Mouse (Mus musculus): ENCODE results near the gene Hfe. TPM values are rescaled to one million over a fixed set of nuclear protein-coding genes. Genes with fewer than 3 reads are reported as not detected.
"Not testable (repeated sequence)": the region's sequence is repeated elsewhere in the genome, so short reads cannot be mapped to it uniquely, and the experiment has no call there.

Gene Hfe
- polyA plus RNA-seq, 1 experiment from 2014 or later, result 2.2 TPM

DNA sequence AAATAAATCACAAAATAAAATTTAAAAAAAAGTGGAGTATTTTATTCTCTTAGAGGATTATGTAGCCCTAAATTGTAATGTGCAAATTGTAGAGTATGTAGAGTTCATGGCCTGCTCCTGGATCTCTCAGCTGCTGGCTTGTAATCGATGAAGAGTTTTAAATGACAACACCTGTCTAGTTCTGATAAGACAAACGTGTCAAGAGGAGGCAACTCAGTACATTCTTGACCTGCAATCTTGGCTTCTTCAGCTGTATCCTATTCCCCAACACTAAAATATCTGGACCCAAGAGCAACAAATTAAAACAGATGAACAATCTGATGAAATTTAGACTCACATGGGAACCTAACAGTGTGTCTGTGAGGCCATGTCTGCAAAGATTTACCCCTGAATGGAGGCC, 21.2 kb downstream of the Hfe start:
- no peaks in the 10 kb centered on the region for H3K36me3 ChIP-seq (ENCODE audit: control insufficient read depth, insufficient read depth, low read length)
- H3K27me3 ChIP-seq (ENCODE audit: control insufficient read depth, insufficient read depth, low read length), result no peaks in the 10 kb centered on the region
- 88% methylated on average over 2 of the region's 2 CpGs for WGBS
- H3K9me3 ChIP-seq (ENCODE audit: control insufficient read depth, low read length), result no peaks in the 10 kb centered on the region
- no peaks in the 10 kb centered on the region for H3K4me1 ChIP-seq (replicated peaks; ENCODE audit: control insufficient read depth, insufficient read depth, low read length)
- DNase-seq (ENCODE audit: low spot score), result no peak
- H3K9ac ChIP-seq (ENCODE audit: low read length), result no peak overlapping the region
- no peak overlapping the region for H3K4me2 ChIP-seq (ENCODE audit: low read depth, low read length, severe bottlenecking)
- no peak overlapping the region for H3K4me3 ChIP-seq (ENCODE audit: low read depth, low read length)
- no peak for ATAC-seq (replicated peaks; ENCODE audit: low FRiP score)
- no peak overlapping the region for H3K27ac ChIP-seq (ENCODE audit: low read depth, low read length)

DNA sequence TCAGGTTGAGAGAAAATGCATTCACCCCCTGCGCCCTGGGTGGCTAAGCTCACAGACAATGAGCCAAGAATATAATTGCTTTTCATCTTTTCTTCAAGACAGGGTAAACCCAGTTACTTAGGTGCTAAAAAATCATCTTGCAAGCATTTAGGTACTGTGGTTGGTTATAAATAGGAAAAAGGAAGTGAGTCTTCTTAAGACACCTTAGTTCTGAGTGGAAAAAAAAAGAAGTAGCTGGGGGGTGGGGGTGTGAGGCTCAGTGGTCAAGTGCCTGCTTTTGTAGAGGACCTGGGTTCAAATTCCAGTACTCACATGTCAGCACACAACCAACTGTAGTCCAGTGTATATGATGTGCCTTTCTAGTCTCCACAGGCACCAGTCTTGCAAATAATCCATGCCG, 21.7 kb downstream of the Hfe start:
- H3K27me3 ChIP-seq (ENCODE audit: control insufficient read depth, insufficient read depth, low read length), result no peaks in the 10 kb centered on the region
- 95% methylated on average over 2 of the region's 2 CpGs for WGBS
- H3K4me2 ChIP-seq (ENCODE audit: low read depth, low read length, severe bottlenecking), result no peak overlapping the region
- DNase-seq (ENCODE audit: low spot score) (no peak), ATAC-seq (replicated peaks; ENCODE audit: low FRiP score) (no peak)
- H3K9me3 ChIP-seq (ENCODE audit: control insufficient read depth, low read length), result no peaks in the 10 kb centered on the region
- no peaks in the 10 kb centered on the region for H3K4me1 ChIP-seq (replicated peaks; ENCODE audit: control insufficient read depth, insufficient read depth, low read length)
- H3K9ac ChIP-seq (ENCODE audit: low read length), result no peak overlapping the region
- no peak overlapping the region for H3K4me3 ChIP-seq (ENCODE audit: low read depth, low read length)
- H3K36me3 ChIP-seq (ENCODE audit: control insufficient read depth, insufficient read depth, low read length), result no peaks in the 10 kb centered on the region
- no peak overlapping the region for H3K27ac ChIP-seq (ENCODE audit: low read depth, low read length)

GRCm38 (mm10) chr13:23687907-23688306, 22.7 kb downstream of the Hfe start:
- H3K9me3 ChIP-seq (ENCODE audit: control insufficient read depth, low read length), result no peaks in the 10 kb centered on the region
- no peak for DNase-seq (ENCODE audit: low spot score)
- no peaks in the 10 kb centered on the region for H3K27me3 ChIP-seq (ENCODE audit: control insufficient read depth, insufficient read depth, low read length)
- no peak overlapping the region for H3K9ac ChIP-seq (ENCODE audit: low read length)
- no peak overlapping the region for H3K4me3 ChIP-seq (ENCODE audit: low read depth, low read length)
- ATAC-seq (replicated peaks; ENCODE audit: low FRiP score), result no peak
- H3K27ac ChIP-seq (ENCODE audit: low read depth, low read length), result no peak overlapping the region
- no peak overlapping the region for H3K4me2 ChIP-seq (ENCODE audit: low read depth, low read length, severe bottlenecking)
- WGBS, result 90% methylated on average over 7 of the region's 7 CpGs
- no peaks in the 10 kb centered on the region for H3K36me3 ChIP-seq (ENCODE audit: control insufficient read depth, insufficient read depth, low read length)
- H3K4me1 ChIP-seq (replicated peaks; ENCODE audit: control insufficient read depth, insufficient read depth, low read length), result no peaks in the 10 kb centered on the region

GRCm38 (mm10) chr13:23687181-23687580, 23.5 kb downstream of the Hfe start:
- no peak for ATAC-seq (replicated peaks; ENCODE audit: low FRiP score)
- Histone ChIP-seq H3K4me2 (ENCODE audit: low read depth, low read length, severe bottlenecking) (no peak overlapping the region), H3K36me3 (ENCODE audit: control insufficient read depth, insufficient read depth, low read length) (no peaks in the 10 kb centered on the region), H3K27me3 (ENCODE audit: control insufficient read depth, insufficient read depth, low read length) (no peaks in the 10 kb centered on the region), H3K4me3 (ENCODE audit: low read depth, low read length) (no peak overlapping the region), H3K4me1 (replicated peaks; ENCODE audit: control insufficient read depth, insufficient read depth, low read length) (0 out of 2 replicates have a peak, but pooled peaks cover 2% of the 10 kb centered on the region), H3K9me3 (ENCODE audit: control insufficient read depth, low read length) (no peaks in the 10 kb centered on the region), H3K9ac (ENCODE audit: low read length) (no peak overlapping the region), H3K27ac (ENCODE audit: low read depth, low read length) (no peak overlapping the region)
- WGBS, result 90% methylated on average over 4 of the region's 4 CpGs
- no peak for DNase-seq (ENCODE audit: low spot score)

GRCm38 (mm10) chr13:23685966-23686365, 24.7 kb downstream of the Hfe start:
- Histone ChIP-seq H3K4me2 (ENCODE audit: low read depth, low read length, severe bottlenecking) (peak overlapping the region; percentile 71; the same call in 1 of the 2 replicates), H3K9me3 (ENCODE audit: control insufficient read depth, low read length) (no peaks in the 10 kb centered on the region), H3K36me3 (ENCODE audit: control insufficient read depth, insufficient read depth, low read length) (no peaks in the 10 kb centered on the region), H3K4me1 (replicated peaks; ENCODE audit: control insufficient read depth, insufficient read depth, low read length) (0 out of 2 replicates have a peak, but pooled peaks cover 2% of the 10 kb centered on the region), H3K27ac (ENCODE audit: low read depth, low read length) (peak overlapping the region; percentile 98), H3K9ac (ENCODE audit: low read length) (peak overlapping the region; percentile 53), H3K4me3 (ENCODE audit: low read depth, low read length) (peak overlapping the region; percentile 40; the same call in 1 of the 2 replicates), H3K27me3 (ENCODE audit: control insufficient read depth, insufficient read depth, low read length) (no peaks in the 10 kb centered on the region)
- no peak for ATAC-seq (replicated peaks; ENCODE audit: low FRiP score)
- WGBS, result 72% methylated on average over 4 of the region's 4 CpGs
- DNase-seq (ENCODE audit: low spot score), result no peak

GRCm38 (mm10) chr13:23685121-23685861, 25.4 kb downstream of the Hfe start:
- H3K36me3 ChIP-seq (ENCODE audit: control insufficient read depth, insufficient read depth, low read length), result no peaks in the 10 kb centered on the region
- 0 out of 2 replicates have a peak, but pooled peaks cover 2% of the 10 kb centered on the region for H3K4me1 ChIP-seq (replicated peaks; ENCODE audit: control insufficient read depth, insufficient read depth, low read length)
- H3K27me3 ChIP-seq (ENCODE audit: control insufficient read depth, insufficient read depth, low read length), result no peaks in the 10 kb centered on the region
- H3K9ac ChIP-seq (ENCODE audit: low read length), result peak overlapping the region; percentile 53
- DNase-seq (ENCODE audit: low spot score) (peak; percentile 63), ATAC-seq (replicated peaks; ENCODE audit: low FRiP score) (no peak)
- H3K9me3 ChIP-seq (ENCODE audit: control insufficient read depth, low read length), result no peaks in the 10 kb centered on the region
- WGBS, result 12% methylated on average over 15 of the region's 15 CpGs
- peak overlapping the region; percentile 71 for H3K4me2 ChIP-seq (ENCODE audit: low read depth, low read length, severe bottlenecking)
- H3K4me3 ChIP-seq (ENCODE audit: low read depth, low read length), result peak overlapping the region; percentile 40
- peak overlapping the region; percentile 98 for H3K27ac ChIP-seq (ENCODE audit: low read depth, low read length)

DNA sequence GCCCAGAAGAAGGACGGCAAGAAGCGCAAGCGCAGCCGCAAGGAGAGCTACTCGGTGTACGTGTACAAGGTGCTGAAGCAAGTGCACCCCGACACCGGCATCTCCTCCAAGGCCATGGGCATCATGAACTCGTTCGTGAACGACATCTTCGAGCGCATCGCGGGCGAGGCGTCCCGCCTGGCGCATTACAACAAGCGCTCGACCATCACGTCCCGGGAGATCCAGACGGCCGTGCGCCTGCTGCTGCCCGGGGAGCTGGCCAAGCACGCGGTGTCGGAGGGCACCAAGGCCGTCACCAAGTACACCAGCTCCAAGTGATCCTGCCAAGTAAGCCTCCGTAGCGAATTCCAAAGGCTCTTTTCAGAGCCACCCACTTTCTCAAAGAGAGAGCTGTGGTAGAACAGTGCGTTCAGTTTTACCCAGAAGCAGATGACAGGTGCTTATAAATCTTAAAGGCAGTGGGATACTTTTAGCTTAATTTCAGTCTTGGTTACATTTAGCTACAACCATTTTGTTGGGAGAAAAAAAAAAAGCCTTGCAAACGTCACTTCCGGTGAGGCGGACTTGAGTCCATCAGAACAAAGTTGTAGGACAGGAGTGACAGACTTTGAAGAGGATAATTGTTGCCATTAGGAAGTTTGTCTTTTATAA, 26.2 kb downstream of the Hfe start:
- H3K9me3 ChIP-seq (ENCODE audit: control insufficient read depth, low read length); H3K36me3 ChIP-seq (ENCODE audit: control insufficient read depth, insufficient read depth, low read length); H3K27me3 ChIP-seq (ENCODE audit: control insufficient read depth, insufficient read depth, low read length); H3K4me1 ChIP-seq (replicated peaks; ENCODE audit: control insufficient read depth, insufficient read depth, low read length): not testable (repeated sequence)
- Histone ChIP-seq H3K27ac (ENCODE audit: low read depth, low read length) (peak overlapping the region; percentile 98), H3K9ac (ENCODE audit: low read length) (peak overlapping the region; percentile 53), H3K4me3 (ENCODE audit: low read depth, low read length) (peak overlapping the region; percentile 40), H3K4me2 (ENCODE audit: low read depth, low read length, severe bottlenecking) (peak overlapping the region; percentile 71)
- ATAC-seq (replicated peaks; ENCODE audit: low FRiP score), result peak; percentile 25
- 0% methylated on average over 13 of the region's 37 CpGs for WGBS
- DNase-seq (ENCODE audit: low spot score), result peak; percentile 62

GRCm38 (mm10) chr13:23683755-23684281, 26.8 kb downstream of the Hfe start, which contains the start of the genes Hist1h2ac and Hist1h2bc:
TSS of gene Hist1h2ac (minus strand) at chr13:23683948.
TSS of gene Hist1h2bc (plus strand) at chr13:23684199.
- Histone ChIP-seq H3K27me3 (ENCODE audit: control insufficient read depth, insufficient read depth, low read length) (no peaks in the 10 kb centered on the region), H3K36me3 (ENCODE audit: control insufficient read depth, insufficient read depth, low read length) (no peaks in the 10 kb centered on the region), H3K4me3 (ENCODE audit: low read depth, low read length) (peak within 1 kb of the TSS; percentile 40), H3K27ac (ENCODE audit: low read depth, low read length) (peak within 1 kb of the TSS; percentile 98), H3K9ac (ENCODE audit: low read length) (peak within 1 kb of the TSS; percentile 62), H3K4me1 (replicated peaks; ENCODE audit: control insufficient read depth, insufficient read depth, low read length) (0 out of 2 replicates have a peak, but pooled peaks cover 2% of the 10 kb centered on the region), H3K9me3 (ENCODE audit: control insufficient read depth, low read length) (no peaks in the 10 kb centered on the region), H3K4me2 (ENCODE audit: low read depth, low read length, severe bottlenecking) (peak within 1 kb of the TSS; percentile 71)
- WGBS, result under 1% methylated on average over 30 of the region's 32 CpGs
- ATAC-seq (replicated peaks; ENCODE audit: low FRiP score), result peak; percentile 100
- peak; percentile 90 for DNase-seq (ENCODE audit: low spot score)
